Mouse (Mus musculus) lung, embryonic 14.5 days (tissue): ENCODE results near the gene Susd2. TPM values are rescaled to one million over a fixed set of nuclear protein-coding genes. Genes with fewer than 3 reads are reported as not detected.

Experiments used
- ATAC-seq: fragments of 200-750 bp; cut with Nextera tagmentation; 2 replicates; pipeline ENCODE4 v1.8.0; 2017; ENCODE audit warnings: mild to moderate bottlenecking, moderate TSS enrichment, moderate library complexity; ENCODE audit not compliant: insufficient read depth
- DNase-seq: peaks from one replicate; pipeline ENCODE4 v3.0.0-alpha.2; 2015
- H3K27ac ChIP-seq: fragments of 300-500 bp; sonication (generic); 2 replicates; pipeline ENCODE4 v1.5.1; 2014; ENCODE audit warnings: low read depth, mild to moderate bottlenecking, moderate library complexity
- H3K27me3 ChIP-seq: fragments of 300-500 bp; sonication (generic); 2 replicates; pipeline ENCODE4 v1.6.1; 2014; ENCODE audit warnings: low read length, control low read depth; ENCODE audit not compliant: insufficient read depth
- H3K36me3 ChIP-seq: fragments of 300-500 bp; sonication (generic); 2 replicates; pipeline ENCODE4 v1.6.1; 2014; ENCODE audit warnings: control low read depth; ENCODE audit not compliant: insufficient read depth
- H3K4me1 ChIP-seq: fragments of 300-500 bp; sonication (generic); 2 replicates; pipeline ENCODE4 v1.6.1; 2014; ENCODE audit warnings: antibody characterized with exemption, control low read depth; ENCODE audit not compliant: insufficient read depth
- H3K4me2 ChIP-seq: fragments of 300-500 bp; sonication (generic); 2 replicates; pipeline ENCODE4 v1.6.1; 2014; ENCODE audit warnings: mild to moderate bottlenecking
- H3K4me3 ChIP-seq: fragments of 300-500 bp; sonication (generic); 2 replicates; pipeline ENCODE4 v1.5.1; 2014; ENCODE audit warnings: low read depth, low read length
- H3K9ac ChIP-seq: fragments of 300-500 bp; sonication (generic); 2 replicates; pipeline ENCODE4 v1.6.1; 2014
- H3K9me3 ChIP-seq: fragments of 300-500 bp; sonication (generic); 2 replicates; pipeline ENCODE4 v1.6.1; 2016; ENCODE audit warnings: low read depth, low read length, control low read depth
- CTCF ChIP-seq: IDR thresholded peaks from 2 replicates; pipeline ENCODE4 v1.5.1; 2016; ENCODE audit warnings: antibody characterized with exemption, low read depth
- WGBS: fragments of 180-500 bp; shearing (Covaris S2); extraction: QIAGEN DNeasy Blood & Tissue Kit; methylation state at CpG from one replicate; pipeline ENCODE4 v1.1.7; 2014; 5-methylcytosine and 5-hydroxymethylcytosine counted together
- polyA plus RNA-seq: library from polyadenylated mRNA; unstranded; fragments of >200 nt; fragmentation: Nextera tagmentation; extraction: Ambion mirVana; gene quantifications from 2 replicates; pipeline ENCODE4 v1.2.1, GENCODE M21; 2014

Gene Susd2
- 5.8 and 5.9 TPM in 2 replicates for polyA plus RNA-seq

- Histone ChIP-seq H3K4me3 (no peak within 1 kb of the TSS), H3K27ac (no peak within 1 kb of the TSS), H3K4me1 (no peaks in the 10 kb centered on the region), H3K4me2 (peak within 1 kb of the TSS; percentile 18; the same call in 1 of the 2 replicates), H3K9me3 (no peaks in the 10 kb centered on the region), H3K9ac (no peak within 1 kb of the TSS), H3K36me3 (peaks cover 25% of the 10 kb centered on the region), H3K27me3 (no peaks in the 10 kb centered on the region)
- ATAC-seq: peak; percentile 62; the same call in 1 of the 2 replicates
- DNase-seq: peak; percentile 61
- TF ChIP-seq CTCF: no peak
- WGBS: 6% methylated on average over 11 of the region's 11 CpGs
These were observed at the start of gene Susd2 for GRCm38 (mm10) chr10:75643741-75644343. TSS of gene Susd2 (minus strand) at chr10:75644008.

GRCm38 (mm10) chr10:75688598-75688997 lies 44.8 kb upstream of the Susd2 start:
- H3K9ac ChIP-seq: no peak overlapping the region
- H3K27ac ChIP-seq: no peak overlapping the region
- ATAC-seq (no peak), DNase-seq (no peak)
- no peaks in the 10 kb centered on the region for H3K9me3 ChIP-seq
- no peak overlapping the region for H3K4me2 ChIP-seq
- WGBS: 97% methylated on average over 2 of the region's 2 CpGs
- no peak for TF ChIP-seq CTCF
- no peak overlapping the region for H3K4me3 ChIP-seq
- H3K27me3 ChIP-seq: no peaks in the 10 kb centered on the region
- no peaks in the 10 kb centered on the region for H3K4me1 ChIP-seq
- peaks cover 54% of the 10 kb centered on the region for H3K36me3 ChIP-seq

GRCm38 (mm10) chr10:75686724-75687123 lies 42.9 kb upstream of the Susd2 start:
- WGBS: 70% methylated on average over 4 of the region's 4 CpGs
- Histone ChIP-seq H3K4me3 (no peak overlapping the region), H3K9me3 (no peaks in the 10 kb centered on the region), H3K27me3 (no peaks in the 10 kb centered on the region), H3K4me2 (no peak overlapping the region), H3K27ac (no peak overlapping the region), H3K4me1 (no peaks in the 10 kb centered on the region), H3K36me3 (peaks cover 57% of the 10 kb centered on the region), H3K9ac (no peak overlapping the region)
- ATAC-seq: no peak
- no peak for TF ChIP-seq CTCF
- DNase-seq: no peak

GRCm38 (mm10) chr10:75684035-75685004 lies 40.5 kb upstream of the Susd2 start:
- no peak for ATAC-seq
- H3K27ac ChIP-seq: no peak overlapping the region
- peak; percentile 38 for DNase-seq
- H3K4me3 ChIP-seq: no peak overlapping the region
- peaks cover 57% of the 10 kb centered on the region for H3K36me3 ChIP-seq
- 52% methylated on average over 12 of the region's 12 CpGs for WGBS
- no peak for TF ChIP-seq CTCF
- H3K27me3 ChIP-seq: no peaks in the 10 kb centered on the region
- no peak overlapping the region for H3K9ac ChIP-seq
- H3K4me1 ChIP-seq: no peaks in the 10 kb centered on the region
- no peak overlapping the region for H3K4me2 ChIP-seq
- H3K9me3 ChIP-seq: no peaks in the 10 kb centered on the region

- H3K4me3 ChIP-seq: no peak overlapping the region
- ATAC-seq: no peak
- no peak overlapping the region for H3K4me2 ChIP-seq
- no peak for TF ChIP-seq CTCF
- H3K9me3 ChIP-seq: no peaks in the 10 kb centered on the region
- H3K9ac ChIP-seq: no peak overlapping the region
- WGBS: 91% methylated on average over 10 of the region's 10 CpGs
- H3K27ac ChIP-seq: no peak overlapping the region
- peaks cover 11% of the 10 kb centered on the region for H3K4me1 ChIP-seq
- H3K36me3 ChIP-seq: peaks cover 45% of the 10 kb centered on the region
- no peak for DNase-seq
- H3K27me3 ChIP-seq: no peaks in the 10 kb centered on the region
These were observed 36.8 kb upstream of the Susd2 start for GRCm38 (mm10) chr10:75680574-75681001.

- ATAC-seq: no peak
- WGBS: 83% methylated on average over 6 of the region's 6 CpGs
- H3K4me3 ChIP-seq: no peak overlapping the region
These were observed 35.4 kb upstream of the Susd2 start for GRCm38 (mm10) chr10:75679204-75679603.

GRCm38 (mm10) chr10:75677989-75678388 lies 34.2 kb upstream of the Susd2 start:
- Histone ChIP-seq H3K36me3 (peaks cover 35% of the 10 kb centered on the region), H3K9ac (no peak overlapping the region), H3K27me3 (no peaks in the 10 kb centered on the region), H3K9me3 (no peaks in the 10 kb centered on the region), H3K4me1 (peaks cover 11% of the 10 kb centered on the region), H3K4me2 (no peak overlapping the region), H3K27ac (no peak overlapping the region), H3K4me3 (no peak overlapping the region)
- no peak for ATAC-seq
- no peak for TF ChIP-seq CTCF
- 74% methylated on average over 5 of the region's 5 CpGs for WGBS
- DNase-seq: no peak

More at GRCm38 (mm10) chr10:75679204-75679603, 35.4 kb upstream of the Susd2 start:
- no peak for TF ChIP-seq CTCF
- peaks cover 11% of the 10 kb centered on the region for H3K4me1 ChIP-seq
- H3K9me3 ChIP-seq: no peaks in the 10 kb centered on the region
- no peak for DNase-seq
- H3K4me2 ChIP-seq: no peak overlapping the region
- no peak overlapping the region for H3K9ac ChIP-seq
- peaks cover 45% of the 10 kb centered on the region for H3K36me3 ChIP-seq
- no peaks in the 10 kb centered on the region for H3K27me3 ChIP-seq
- no peak overlapping the region for H3K27ac ChIP-seq
